Comparison of ENCODE assay signal across 14 mouse cellular contexts in genomic region chr13:23938699-23939098, GRCm38 (mm10). TPM values are rescaled to one million over a fixed set of nuclear protein-coding genes. Genes with fewer than 3 reads are reported as not detected.
A peak's percentile ranks its signal among the peaks of the same experiment; 100 is the strongest.
DNase-seq lines count a peak whose midpoint lies in the region; ATAC-seq and TF ChIP-seq lines count a peak whose summit lies in the region.
"Had no signal": no experiment of that assay in that cellular context is flagged by ENCODE, and none has a peak within 500 bp of the region (broad histone marks: within the 10 kb centered on the region; RNA-seq: fewer than 3 reads in every experiment).

No protein-coding gene starts in this region.

- no peak overlapping the region for H3K4me3 ChIP-seq in hindbrain, embryonic 14.5 days (replicated peaks; ENCODE audit: low read length)
- no peak overlapping the region for H3K4me3 ChIP-seq in hindbrain, embryonic 12.5 days
- H3K4me3 ChIP-seq in midbrain, postnatal 0 days (ENCODE audit: low read depth, low read length) = no peak overlapping the region
- H3K4me3 ChIP-seq in midbrain, embryonic 14.5 days (replicated peaks; ENCODE audit: low read depth, low read length) = no peak overlapping the region
- no peak overlapping the region for H3K4me3 ChIP-seq in intestine, embryonic 16.5 days (ENCODE audit: low read length)
- H3K4me3 ChIP-seq: erythroblast, embryonic 14.5 days; left cerebral cortex, adult 2 months; megakaryocyte, embryonic 14.5 days had no signal

- no peak for ATAC-seq in hindbrain, embryonic 14.5 days (ENCODE audit: low FRiP score)
- ATAC-seq in hindbrain, embryonic 12.5 days (ENCODE audit: low FRiP score) = no peak
- no peak for ATAC-seq in midbrain, postnatal 0 days (ENCODE audit: low FRiP score)
- ATAC-seq in midbrain, embryonic 14.5 days (ENCODE audit: low FRiP score, low TSS enrichment) = no peak
- no peak for ATAC-seq in intestine, embryonic 16.5 days

- DNase-seq in hindbrain, embryonic 14.5 days (ENCODE audit: low spot score) = peak; percentile 40
- DNase-seq in midbrain, postnatal 0 days (ENCODE audit: low spot score) = peak; percentile 47
- DNase-seq in midbrain, embryonic 14.5 days = no peak
- DNase-seq in cerebellum, postnatal 25 days = peak; percentile 75 to 86
- peak; percentile 31 for DNase-seq in right cerebral cortex, postnatal 25 days
- DNase-seq: lung, adult 2 months had no signal

- H3K27ac ChIP-seq in hindbrain, embryonic 14.5 days = no peak overlapping the region
- no peak overlapping the region for H3K27ac ChIP-seq in hindbrain, embryonic 12.5 days
- no peak overlapping the region for H3K27ac ChIP-seq in midbrain, postnatal 0 days (ENCODE audit: low read depth, low read length)
- H3K27ac ChIP-seq in midbrain, embryonic 14.5 days (replicated peaks; ENCODE audit: low read depth, low read length) = no peak overlapping the region
- H3K27ac ChIP-seq in intestine, embryonic 16.5 days (ENCODE audit: low read length) = no peak overlapping the region
- H3K27ac ChIP-seq: left cerebral cortex, adult 2 months had no signal

- no peak overlapping the region for H3K4me2 ChIP-seq in hindbrain, embryonic 14.5 days (replicated peaks)
- no peak overlapping the region for H3K4me2 ChIP-seq in hindbrain, embryonic 12.5 days (replicated peaks)
- H3K4me2 ChIP-seq in midbrain, postnatal 0 days (ENCODE audit: low read depth, low read length, poor library complexity, severe bottlenecking) = no peak overlapping the region
- no peak overlapping the region for H3K4me2 ChIP-seq in midbrain, embryonic 14.5 days (ENCODE audit: low read length)
- H3K4me2 ChIP-seq in intestine, embryonic 16.5 days (ENCODE audit: low read depth, low read length) = no peak overlapping the region

- H3K36me3 ChIP-seq in hindbrain, embryonic 14.5 days (replicated peaks; ENCODE audit: control insufficient read depth, insufficient read depth) = no peaks in the 10 kb centered on the region
- no peaks in the 10 kb centered on the region for H3K36me3 ChIP-seq in hindbrain, embryonic 12.5 days
- H3K36me3 ChIP-seq in midbrain, postnatal 0 days (ENCODE audit: insufficient read depth, low read length) = no peaks in the 10 kb centered on the region
- H3K36me3 ChIP-seq in midbrain, embryonic 14.5 days (ENCODE audit: control insufficient read depth, insufficient read depth, low read length) = no peaks in the 10 kb centered on the region
- no peaks in the 10 kb centered on the region for H3K36me3 ChIP-seq in intestine, embryonic 16.5 days (ENCODE audit: control insufficient read depth, insufficient read depth, low read length)

- no peak overlapping the region for H3K9ac ChIP-seq in hindbrain, embryonic 14.5 days
- no peak overlapping the region for H3K9ac ChIP-seq in hindbrain, embryonic 12.5 days
- H3K9ac ChIP-seq in midbrain, postnatal 0 days (replicated peaks; ENCODE audit: low read length, poor library complexity, severe bottlenecking) = no peak overlapping the region
- H3K9ac ChIP-seq in midbrain, embryonic 14.5 days (replicated peaks; ENCODE audit: low read length) = no peak overlapping the region
- no peak overlapping the region for H3K9ac ChIP-seq in intestine, embryonic 16.5 days (ENCODE audit: low read depth, low read length)

- H3K9me3 ChIP-seq in hindbrain, embryonic 14.5 days (ENCODE audit: control insufficient read depth, low read length) = no peaks in the 10 kb centered on the region
- H3K9me3 ChIP-seq in hindbrain, embryonic 12.5 days (replicated peaks) = no peaks in the 10 kb centered on the region
- H3K9me3 ChIP-seq in midbrain, postnatal 0 days (ENCODE audit: low read length) = no peaks in the 10 kb centered on the region
- no peaks in the 10 kb centered on the region for H3K9me3 ChIP-seq in midbrain, embryonic 14.5 days (ENCODE audit: control insufficient read depth, low read length)
- H3K9me3 ChIP-seq in intestine, embryonic 16.5 days (ENCODE audit: control insufficient read depth, low read length) = no peaks in the 10 kb centered on the region

- 90% methylated on average over 1 of the region's 1 CpGs for WGBS in hindbrain, embryonic 14.5 days
- 81% methylated on average over 1 of the region's 1 CpGs for WGBS in hindbrain, embryonic 12.5 days
- WGBS in midbrain, postnatal 0 days = 69% methylated on average over 1 of the region's 1 CpGs
- WGBS in midbrain, embryonic 14.5 days = 97% methylated on average over 1 of the region's 1 CpGs
- 89% methylated on average over 1 of the region's 1 CpGs for WGBS in intestine, embryonic 16.5 days

- TF ChIP-seq CTCF in midbrain, postnatal 0 days (IDR thresholded peaks at IDR 0.05) = no peak

- no peaks in the 10 kb centered on the region for H3K27me3 ChIP-seq in hindbrain, embryonic 14.5 days (ENCODE audit: control insufficient read depth, insufficient read depth, low read length)
- H3K27me3 ChIP-seq in hindbrain, embryonic 12.5 days = no peaks in the 10 kb centered on the region
- H3K27me3 ChIP-seq in midbrain, postnatal 0 days (ENCODE audit: insufficient read depth, low read length) = no peaks in the 10 kb centered on the region
- H3K27me3 ChIP-seq in midbrain, embryonic 14.5 days (ENCODE audit: control insufficient read depth, insufficient read depth, low read length) = no peaks in the 10 kb centered on the region
- H3K27me3 ChIP-seq in intestine, embryonic 16.5 days (replicated peaks; ENCODE audit: control insufficient read depth, insufficient read depth, low read length) = no peaks in the 10 kb centered on the region

- no peaks in the 10 kb centered on the region for H3K4me1 ChIP-seq in hindbrain, embryonic 14.5 days (replicated peaks; ENCODE audit: control insufficient read depth, insufficient read depth, low read length)
- H3K4me1 ChIP-seq in hindbrain, embryonic 12.5 days = no peaks in the 10 kb centered on the region
- H3K4me1 ChIP-seq in midbrain, postnatal 0 days (ENCODE audit: insufficient read depth, low read length) = no peaks in the 10 kb centered on the region
- H3K4me1 ChIP-seq in midbrain, embryonic 14.5 days (ENCODE audit: control insufficient read depth, insufficient read depth, low read length) = no peaks in the 10 kb centered on the region
- H3K4me1 ChIP-seq in intestine, embryonic 16.5 days (ENCODE audit: control insufficient read depth, insufficient read depth, low read length) = no peaks in the 10 kb centered on the region

RNA-seq across cellular contexts. Expression of gene Hist1h2aa, which starts 4.4 kb away (rescaled TPM):
- polyA plus RNA-seq in hindbrain, embryonic 14.5 days (2014; fragmentation: Nextera tagmentation; extraction: Ambion mirVana) = not detected in 2 replicates
- polyA plus RNA-seq in hindbrain, embryonic 12.5 days (2016; fragmentation: Nextera tagmentation; extraction: Ambion mirVana) = not detected in 2 replicates
- not detected in 2 replicates for total RNA-seq in midbrain, postnatal 0 days (2014; rRNA removed)
- polyA plus RNA-seq in midbrain, postnatal 0 days (2015; fragmentation: Nextera tagmentation; extraction: Ambion mirVana) = not detected in 2 replicates
- polyA plus RNA-seq in midbrain, embryonic 14.5 days (2014; fragmentation: Nextera tagmentation; extraction: Ambion mirVana) = not detected in 2 replicates
- polyA plus RNA-seq in intestine, embryonic 16.5 days (2015; fragmentation: Nextera tagmentation; extraction: Ambion mirVana) = not detected in 2 replicates
- total RNA-seq: granulocyte monocyte progenitor cell, adult 5-6 weeks; left cerebral cortex, adult 2 months had no signal
- polyA plus RNA-seq: erythroblast, embryonic 14.5 days; hindbrain, embryonic 11.5 days; lung, adult 2 months; spleen, adult 2 months had no signal

RNA-seq across cellular contexts. Expression of gene Hist1h2ba, which starts 4.7 kb away (rescaled TPM):
- not detected in 2 replicates for polyA plus RNA-seq in hindbrain, embryonic 14.5 days (2014; fragmentation: Nextera tagmentation; extraction: Ambion mirVana)
- polyA plus RNA-seq in hindbrain, embryonic 12.5 days (2016; fragmentation: Nextera tagmentation; extraction: Ambion mirVana) = not detected in 2 replicates
- total RNA-seq in midbrain, postnatal 0 days (2014; rRNA removed) = not detected in 2 replicates
- polyA plus RNA-seq in midbrain, postnatal 0 days (2015; fragmentation: Nextera tagmentation; extraction: Ambion mirVana) = not detected in 2 replicates
- not detected in 2 replicates for polyA plus RNA-seq in midbrain, embryonic 14.5 days (2014; fragmentation: Nextera tagmentation; extraction: Ambion mirVana)
- not detected in 2 replicates for polyA plus RNA-seq in intestine, embryonic 16.5 days (2015; fragmentation: Nextera tagmentation; extraction: Ambion mirVana)
- total RNA-seq: granulocyte monocyte progenitor cell, adult 5-6 weeks; left cerebral cortex, adult 2 months had no signal
- polyA plus RNA-seq: erythroblast, embryonic 14.5 days; hindbrain, embryonic 11.5 days; lung, adult 2 months; spleen, adult 2 months had no signal

RNA-seq across cellular contexts. Expression of gene Slc17a4, which starts 23.9 kb away (rescaled TPM):
- polyA plus RNA-seq in hindbrain, embryonic 14.5 days (2014; fragmentation: Nextera tagmentation; extraction: Ambion mirVana) = not detected in 2 replicates
- 0.09 TPM in 1 of 2 replicates, not detected in the other for polyA plus RNA-seq in hindbrain, embryonic 12.5 days (2016; fragmentation: Nextera tagmentation; extraction: Ambion mirVana)
- total RNA-seq in midbrain, postnatal 0 days (2014; rRNA removed) = not detected in 2 replicates
- polyA plus RNA-seq in midbrain, postnatal 0 days (2015; fragmentation: Nextera tagmentation; extraction: Ambion mirVana) = not detected in 2 replicates
- polyA plus RNA-seq in midbrain, embryonic 14.5 days (2014; fragmentation: Nextera tagmentation; extraction: Ambion mirVana) = not detected in 2 replicates
- 24.8 and 31.7 TPM in 2 replicates for polyA plus RNA-seq in intestine, embryonic 16.5 days (2015; fragmentation: Nextera tagmentation; extraction: Ambion mirVana)
- total RNA-seq: granulocyte monocyte progenitor cell, adult 5-6 weeks; left cerebral cortex, adult 2 months had no signal
- polyA plus RNA-seq: erythroblast, embryonic 14.5 days; hindbrain, embryonic 11.5 days; lung, adult 2 months had no signal

RNA-seq across cellular contexts. Expression of gene Scgn, which starts 52.3 kb away (rescaled TPM):
- polyA plus RNA-seq in hindbrain, embryonic 14.5 days (2014; fragmentation: Nextera tagmentation; extraction: Ambion mirVana) = 0.63 and 1.0 TPM in 2 replicates
- 0.14 TPM in 1 of 2 replicates, not detected in the other for polyA plus RNA-seq in hindbrain, embryonic 12.5 days (2016; fragmentation: Nextera tagmentation; extraction: Ambion mirVana)
- total RNA-seq in midbrain, postnatal 0 days (2014; rRNA removed) = 0.28 and 0.82 TPM in 2 replicates
- polyA plus RNA-seq in midbrain, postnatal 0 days (2015; fragmentation: Nextera tagmentation; extraction: Ambion mirVana) = 2.0 and 2.2 TPM in 2 replicates
- 1.9 and 2.7 TPM in 2 replicates for polyA plus RNA-seq in midbrain, embryonic 14.5 days (2014; fragmentation: Nextera tagmentation; extraction: Ambion mirVana)
- 7.5 and 7.9 TPM in 2 replicates for polyA plus RNA-seq in intestine, embryonic 16.5 days (2015; fragmentation: Nextera tagmentation; extraction: Ambion mirVana)
- total RNA-seq: granulocyte monocyte progenitor cell, adult 5-6 weeks had no signal
- polyA plus RNA-seq: erythroblast, embryonic 14.5 days; lung, adult 2 months; spleen, adult 2 months had no signal

Comparison
In these comparisons a context has a peak if more than half of its experiments do, and no peak if none do; other contexts are left out.
1. RNA of gene Slc17a4, which starts 23.9 kb away (polyA plus RNA-seq): 24.8 to 31.7 TPM in intestine, embryonic 16.5 days; 0.09 TPM in hindbrain, embryonic 12.5 days, not detected in hindbrain, embryonic 14.5 days, not detected in midbrain, postnatal 0 days and not detected in midbrain, embryonic 14.5 days; every median in the first group is over 10 times any median in the second.